Mouse (Mus musculus): ENCODE data around the gene Gm8237. TPM values are rescaled to one million over a fixed set of nuclear protein-coding genes. Genes with fewer than 3 reads are reported as not detected.
"Not testable (repeated sequence)": the region's sequence is repeated elsewhere in the genome, so short reads cannot be mapped to it uniquely, and the experiment has no call there.

The Gm8237 gene
- polyA plus RNA-seq (2012; rRNA removed) = 0.32 and 0.37 TPM in 2 replicates

GRCm38 (mm10) chr14:5880241-5880640 is at the start of gene Gm8237:
TSS of gene Gm8237 (minus strand) at chr14:5880382.
- not testable (repeated sequence) for DNase-seq (ENCODE audit: low spot score)

GRCm38 (mm10) chr14:5923276-5923675 is 43.1 kb upstream of the Gm8237 start:
- DNase-seq (ENCODE audit: low spot score) = not testable (repeated sequence)

- not testable (repeated sequence) for DNase-seq (ENCODE audit: low spot score)
Measured at GRCm38 (mm10) chr14:5918330-5918942, 38.3 kb upstream of the Gm8237 start.

GRCm38 (mm10) chr14:5913701-5914100 is 33.5 kb upstream of the Gm8237 start:
- DNase-seq (ENCODE audit: low spot score) = not testable (repeated sequence)

- not testable (repeated sequence) for DNase-seq (ENCODE audit: low spot score)
Measured at GRCm38 (mm10) chr14:5879791-5880190, 391 bp downstream of the Gm8237 start.

- not testable (repeated sequence) for DNase-seq (ENCODE audit: low spot score)
Measured at GRCm38 (mm10) chr14:5879136-5879535, 1.0 kb downstream of the Gm8237 start.

- not testable (repeated sequence) for DNase-seq (ENCODE audit: low spot score)
Measured at GRCm38 (mm10) chr14:5855911-5856310, 24.3 kb downstream of the Gm8237 start.

- not testable (repeated sequence) for DNase-seq (ENCODE audit: low spot score)
Measured at GRCm38 (mm10) chr14:5830229-5830628, 50.0 kb downstream of the Gm8237 start, which contains the start of gene Gm3424. TSS of gene Gm3424 (minus strand) at chr14:5830329.

GRCm38 (mm10) chr14:5812699-5813356 is 67.4 kb downstream of the Gm8237 start:
- DNase-seq (ENCODE audit: low spot score) = not testable (repeated sequence)

Other genes with a start within 250 kb of the Gm8237 start
- gene Gm8265, start 247.4 kb downstream of the Gm8237 start, polyA plus RNA-seq (2012; rRNA removed) = not detected in 2 replicates
- not detected in 2 replicates for gene Gm9603, start 192.9 kb downstream of the Gm8237 start, polyA plus RNA-seq (2012; rRNA removed)
- 1.1 and 1.9 TPM in 2 replicates for gene Gm3373, start 138.8 kb downstream of the Gm8237 start, polyA plus RNA-seq (2012; rRNA removed)
- gene Gm3383, start 72.4 kb downstream of the Gm8237 start, polyA plus RNA-seq (2012; rRNA removed) = 3.3 and 4.5 TPM in 2 replicates
- gene Gm3424, start 50.1 kb downstream of the Gm8237 start, polyA plus RNA-seq (2012; rRNA removed) = not detected in 2 replicates
- 3.4 and 4.9 TPM in 2 replicates for gene Gm3248, start 81.4 kb upstream of the Gm8237 start, polyA plus RNA-seq (2012; rRNA removed)
- not detected in 2 replicates for gene Gm3453, start 98.8 kb upstream of the Gm8237 start, polyA plus RNA-seq (2012; rRNA removed)
- not detected in 2 replicates for gene Gm6337, start 177.9 kb upstream of the Gm8237 start, polyA plus RNA-seq (2012; rRNA removed)
- 5.1 and 7.5 TPM in 2 replicates for gene Gm8206, start 213.6 kb upstream of the Gm8237 start, polyA plus RNA-seq (2012; rRNA removed)
- gene Gm3468, start 228.3 kb upstream of the Gm8237 start, polyA plus RNA-seq (2012; rRNA removed) = 5.9 and 9.3 TPM in 2 replicates
- gene Gm3476, start 245.4 kb upstream of the Gm8237 start, polyA plus RNA-seq (2012; rRNA removed) = not detected in 2 replicates